Mouse (Mus musculus) 416B (cell line): ENCODE results near the gene Adamtsl3.

Source experiments
- DNase-seq: peaks from one replicate; pipeline ENCODE4 v3.0.0; 2011; ENCODE audit warnings: low read depth

Gene Adamtsl3

DNA sequence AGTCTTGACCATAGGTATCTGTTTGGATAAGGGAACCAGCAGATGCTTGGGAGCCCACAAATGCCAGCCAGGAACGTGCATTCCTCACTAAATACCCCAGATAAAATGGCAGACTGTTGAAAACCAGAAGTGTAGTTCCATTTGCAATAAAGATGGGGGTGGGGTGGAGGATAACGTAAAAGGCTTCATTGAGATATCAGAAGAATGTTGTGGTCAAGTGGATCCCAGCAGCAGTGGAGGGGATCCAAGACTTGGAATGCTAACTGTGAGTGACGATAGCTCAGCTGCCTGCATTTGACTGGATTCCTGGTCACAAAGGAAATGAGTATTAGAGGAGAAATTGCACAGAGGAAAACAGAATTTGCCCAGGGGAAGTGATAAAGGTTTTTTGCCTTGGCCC, 87.1 kb downstream of the Adamtsl3 start:
- DNase-seq: no peak

DNA sequence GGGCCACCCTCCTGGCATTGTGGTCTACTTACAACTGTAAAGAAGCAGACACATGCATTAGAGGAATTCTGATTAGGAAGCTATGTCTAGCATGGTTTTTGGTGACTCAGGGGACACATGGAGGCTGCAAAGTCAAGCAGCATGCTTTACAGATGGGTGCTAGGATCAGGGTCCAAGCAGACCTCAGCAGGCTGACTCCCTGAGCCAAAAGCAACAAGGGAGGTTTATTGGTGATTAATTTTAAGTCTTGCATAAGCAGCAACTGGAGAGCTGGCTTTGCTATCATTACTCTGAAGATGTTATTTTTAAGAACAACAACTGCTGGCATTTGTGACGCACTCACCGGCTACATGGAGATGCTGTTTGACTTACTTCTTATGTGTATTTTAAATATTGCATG, 88.1 kb downstream of the Adamtsl3 start:
- no peak for DNase-seq

- DNase-seq: no peak
Observed at GRCm38 (mm10) chr7:82424281-82424680, 88.8 kb downstream of the Adamtsl3 start.

- DNase-seq: no peak
Observed at GRCm38 (mm10) chr7:82425374-82425773, 89.9 kb downstream of the Adamtsl3 start.

- peak; percentile 79 for DNase-seq
Observed at GRCm38 (mm10) chr7:82429447-82429846, 94.0 kb downstream of the Adamtsl3 start.

GRCm38 (mm10) chr7:82431572-82431971, 96.1 kb downstream of the Adamtsl3 start:
- no peak for DNase-seq

DNA sequence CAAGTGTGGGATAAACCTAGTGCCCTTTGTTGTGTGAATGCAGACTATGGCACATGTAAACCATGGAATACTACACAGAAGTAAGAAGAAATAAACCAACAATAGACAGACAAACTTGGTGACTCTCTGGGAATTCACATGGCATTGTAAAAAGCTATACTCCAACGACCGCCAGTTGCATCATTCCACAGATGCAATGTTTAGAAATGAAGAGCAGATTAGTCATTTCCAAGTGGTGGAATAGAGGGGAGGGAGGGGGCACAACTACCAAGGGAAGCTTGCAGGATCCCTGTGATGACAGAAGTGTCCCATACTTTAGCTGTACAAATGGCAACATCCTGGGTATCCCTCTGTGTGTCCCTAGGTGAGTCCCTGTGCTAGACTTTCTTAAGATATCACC, 97.7 kb downstream of the Adamtsl3 start:
- DNase-seq: peak; percentile 52

- peak; percentile 75 for DNase-seq
Observed at GRCm38 (mm10) chr7:82458376-82458775, 122.9 kb downstream of the Adamtsl3 start.

GRCm38 (mm10) chr7:82462921-82463523, 127.5 kb downstream of the Adamtsl3 start:
- DNase-seq: no peak

- peak; percentile 90 for DNase-seq
Observed at GRCm38 (mm10) chr7:82464364-82464763, 128.9 kb downstream of the Adamtsl3 start.

DNA sequence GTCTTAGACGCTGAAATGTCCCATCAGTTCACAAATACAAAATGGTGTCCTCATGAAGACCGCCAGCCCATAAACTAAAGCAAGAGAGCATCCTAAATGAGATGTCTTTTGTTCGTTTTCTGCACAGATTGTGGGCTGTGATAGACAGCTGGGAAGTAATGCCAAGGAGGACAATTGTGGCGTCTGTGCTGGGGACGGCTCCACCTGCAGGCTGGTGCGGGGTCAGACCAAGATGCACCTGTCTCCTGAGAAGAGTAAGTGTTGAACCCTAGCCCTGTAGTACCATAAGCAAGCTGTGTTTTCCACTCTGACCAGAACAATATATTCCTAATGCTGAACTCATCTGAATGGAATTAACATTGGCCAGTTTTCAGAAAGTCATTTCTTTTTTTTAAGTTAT, 129.9 kb downstream of the Adamtsl3 start:
- no peak for DNase-seq

GRCm38 (mm10) chr7:82476441-82477221, 141.1 kb downstream of the Adamtsl3 start:
- DNase-seq: no peak

DNA sequence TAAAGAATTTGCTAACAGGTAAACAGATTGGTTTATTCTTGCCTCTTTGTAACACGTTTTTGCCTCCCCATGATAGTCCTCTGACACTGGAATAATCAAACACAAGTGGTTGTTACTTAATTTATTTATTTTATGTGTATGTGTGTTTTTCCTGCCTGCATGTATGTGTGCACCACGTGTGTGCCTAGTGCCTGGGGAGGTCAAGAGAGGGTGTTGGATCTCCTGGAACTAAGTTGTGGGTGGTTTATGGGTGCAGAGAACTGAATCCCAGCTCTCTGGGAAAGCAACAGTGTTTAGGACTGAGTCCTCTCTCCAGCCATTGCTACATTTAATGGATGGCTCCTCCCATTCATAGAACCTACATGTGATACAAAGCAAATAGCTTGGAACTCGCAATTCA, 143.0 kb downstream of the Adamtsl3 start:
- no peak for DNase-seq

DNA sequence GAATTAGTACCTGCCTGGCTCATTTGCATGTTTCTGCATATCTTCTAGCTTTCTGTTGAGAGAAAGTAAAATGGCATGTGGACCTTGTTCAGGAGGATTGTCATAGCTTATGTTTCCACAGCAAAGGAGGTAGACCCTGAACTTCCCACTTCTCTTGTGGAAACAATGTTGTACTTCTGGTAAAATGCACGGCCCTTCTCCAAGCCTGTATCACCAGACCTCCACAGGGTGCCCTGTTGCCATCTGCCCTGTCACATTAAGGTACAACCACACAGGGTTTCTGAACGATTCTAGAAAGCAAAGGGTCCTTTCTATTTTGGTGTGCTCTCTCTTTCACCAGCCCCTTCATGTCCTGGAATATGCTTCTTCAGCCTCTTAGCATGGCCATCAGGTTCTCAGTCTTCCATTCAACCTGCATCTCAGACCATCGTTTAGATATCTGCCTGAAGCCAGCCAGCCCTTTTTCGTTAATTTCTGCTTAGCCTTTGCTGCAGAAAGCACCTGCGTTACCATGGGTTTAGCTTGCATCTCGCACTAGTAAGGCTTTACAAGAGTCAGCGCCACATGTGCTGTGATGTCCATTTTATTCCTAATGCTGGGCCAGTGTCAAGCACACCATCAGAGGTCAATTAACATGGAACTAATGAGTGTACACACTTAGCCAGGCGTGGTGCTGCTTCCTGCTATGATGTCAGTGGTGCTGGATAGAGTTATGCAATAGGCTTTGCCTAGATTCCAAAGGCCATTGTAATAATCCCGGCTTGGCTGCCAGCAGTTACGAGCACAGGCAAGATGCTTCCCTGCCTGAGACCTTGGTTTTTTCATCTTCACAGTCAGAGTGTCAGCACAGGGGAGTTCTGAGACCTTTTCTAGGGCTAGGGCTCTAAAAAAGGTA, 143.6 kb downstream of the Adamtsl3 start:
- no peak for DNase-seq

DNA sequence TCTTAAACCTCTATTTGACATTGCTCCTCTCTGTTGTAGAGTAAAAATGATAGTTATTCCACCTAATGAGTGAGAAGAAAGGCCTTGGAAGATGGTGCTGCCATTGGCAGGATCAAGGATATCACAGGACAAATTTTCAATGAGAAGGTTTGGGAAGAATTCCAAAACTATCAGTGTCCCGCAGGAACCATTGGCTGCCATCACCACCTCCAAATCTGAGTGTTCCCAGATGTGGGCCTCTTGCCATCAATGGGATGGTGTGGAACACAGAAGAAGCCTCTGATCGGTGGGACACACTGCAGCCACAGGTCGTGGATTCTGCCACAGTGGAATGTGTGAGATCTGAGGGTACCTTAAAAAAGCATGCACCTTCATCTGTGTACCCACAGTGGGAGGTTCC, 147.9 kb downstream of the Adamtsl3 start:
- DNase-seq: no peak

GRCm38 (mm10) chr7:82484834-82485233, 149.3 kb downstream of the Adamtsl3 start:
- DNase-seq: no peak

DNA sequence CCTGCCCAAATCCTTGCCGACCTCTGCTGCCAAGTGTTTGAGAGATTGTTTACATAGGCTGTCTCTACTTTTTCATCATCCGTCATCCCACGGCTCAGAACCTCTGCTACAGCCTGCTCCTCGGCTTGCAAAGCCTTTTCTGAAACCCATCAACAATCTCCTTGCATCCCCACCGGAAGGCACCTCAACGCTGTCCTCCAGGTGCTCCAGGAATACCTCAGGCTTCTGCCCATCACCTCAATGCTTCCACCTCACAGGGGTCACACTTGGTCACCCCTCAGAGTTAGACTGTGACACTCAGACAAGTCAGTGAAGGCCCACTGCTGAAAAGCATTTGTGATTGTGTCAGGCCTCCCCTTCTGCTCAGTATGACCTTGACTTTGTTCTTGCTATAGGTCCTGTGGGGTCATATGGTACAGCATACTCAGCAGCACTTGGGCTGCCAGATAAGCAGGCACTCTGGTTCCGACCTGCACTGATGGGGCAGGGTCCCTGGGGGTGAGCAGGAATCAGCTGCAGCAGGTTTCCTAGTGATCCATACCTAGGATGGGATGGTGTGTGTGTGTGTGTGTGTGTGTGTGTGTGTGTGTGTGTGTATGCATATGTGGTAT, 150.0 kb downstream of the Adamtsl3 start:
- no peak for DNase-seq

GRCm38 (mm10) chr7:82491018-82491417, 155.5 kb downstream of the Adamtsl3 start:
- no peak for DNase-seq

DNA sequence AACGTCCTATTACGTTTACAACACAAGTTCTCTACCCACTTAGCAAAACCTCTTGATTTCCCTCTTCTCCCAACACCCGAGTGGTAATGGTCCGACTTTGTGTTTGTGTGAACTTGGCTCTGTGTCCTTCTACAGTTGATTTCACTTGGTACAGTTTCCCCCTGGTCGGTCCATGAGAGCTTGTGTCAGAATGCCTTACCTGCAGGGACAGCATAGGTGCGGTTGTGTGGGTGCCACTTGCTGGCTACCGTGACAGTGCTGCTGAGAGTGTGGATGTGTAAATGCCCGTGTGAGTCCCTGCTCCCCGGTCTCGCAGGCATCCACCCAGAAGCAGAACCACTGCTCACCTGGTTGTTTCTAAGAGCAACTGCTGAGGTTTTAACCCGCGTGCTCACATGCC, 157.4 kb downstream of the Adamtsl3 start:
- DNase-seq: no peak

DNA sequence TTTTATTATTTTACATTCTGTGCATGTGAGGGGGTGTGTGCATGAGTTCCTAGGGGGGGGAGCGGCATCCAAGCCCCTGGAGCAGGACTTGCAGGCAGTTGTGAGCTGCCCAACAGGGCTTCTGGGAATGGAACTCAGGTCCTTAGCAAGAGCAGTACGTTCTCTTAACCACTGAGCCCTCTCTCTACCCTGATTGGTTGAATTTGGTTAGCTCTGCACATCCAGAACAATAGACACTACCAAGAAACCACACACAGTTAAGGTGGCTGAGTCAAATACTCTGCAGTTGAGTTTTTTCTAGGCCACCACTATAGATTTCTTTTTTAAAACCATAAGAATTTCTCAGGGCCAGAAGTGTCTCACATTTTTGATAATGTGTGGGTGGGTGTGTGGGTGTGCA, 158.7 kb downstream of the Adamtsl3 start:
- no peak for DNase-seq

DNA sequence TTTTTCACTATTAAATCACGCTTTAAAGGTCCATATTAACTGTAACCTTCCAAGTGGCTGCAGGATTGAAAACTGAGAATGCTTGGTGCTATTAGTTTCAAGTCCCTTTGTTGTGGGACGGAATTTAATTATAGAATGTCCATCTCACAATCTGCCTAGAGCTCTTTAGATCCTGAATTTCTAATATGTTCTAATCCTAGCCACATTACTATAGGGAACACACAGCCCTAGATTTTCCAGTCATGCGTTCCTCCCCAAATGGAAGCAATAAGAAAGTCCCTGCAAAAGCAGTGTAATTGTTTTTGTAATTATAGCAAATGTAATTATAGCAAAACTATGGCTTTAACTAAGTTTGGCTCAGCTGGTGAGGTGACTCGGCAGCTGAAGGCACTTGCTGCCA, 161.6 kb downstream of the Adamtsl3 start:
- no peak for DNase-seq

DNA sequence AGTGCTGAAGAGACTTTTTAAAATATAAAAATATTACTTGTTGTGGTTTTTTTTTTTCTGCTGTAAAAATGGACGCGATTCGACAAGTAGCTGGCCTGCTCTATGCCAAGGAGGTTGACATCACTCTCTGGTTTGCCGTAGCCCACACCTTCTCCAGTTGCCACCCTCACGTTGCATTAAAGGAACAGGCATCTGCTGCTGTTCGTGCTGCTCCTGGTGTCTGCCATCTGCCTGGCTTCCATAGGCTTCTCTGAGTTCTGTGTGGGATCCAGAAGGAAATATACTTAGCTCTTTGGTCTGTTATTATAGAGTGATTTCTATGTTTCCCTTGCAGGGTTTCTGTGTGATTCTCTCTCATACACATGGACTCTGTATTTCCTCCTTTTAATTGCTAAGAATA, 165.8 kb downstream of the Adamtsl3 start:
- no peak for DNase-seq
